Mouse (Mus musculus) heart, embryonic 11.5 days (tissue): ENCODE measurements around the gene Mfap4. TPM values are rescaled to one million over a fixed set of nuclear protein-coding genes. Genes with fewer than 3 reads are reported as not detected.

Experiments
- polyA plus RNA-seq: library from polyadenylated mRNA; unstranded; fragments of >200 nt; fragmentation: Nextera tagmentation; extraction: Ambion mirVana; gene quantifications from 2 replicates; pipeline ENCODE4 v1.2.1, GENCODE M21; 2014

The Mfap4 gene
- polyA plus RNA-seq, 1 experiment from 2014 or later = 57.6 TPM

Other genes with a start within 250 kb of the Mfap4 start
- gene Aldh3a2, start 218.0 kb upstream of the Mfap4 start, polyA plus RNA-seq = 26.1 and 33.5 TPM in 2 replicates
- 0.19 TPM in 1 of 2 replicates, not detected in the other for gene Slc47a2, start 142.6 kb upstream of the Mfap4 start, polyA plus RNA-seq
- gene Slc47a1, start 107.1 kb upstream of the Mfap4 start, polyA plus RNA-seq = 20.2 and 23.7 TPM in 2 replicates
- 0.09 TPM in 1 of 2 replicates, not detected in the other for gene Rnf112, start 31.3 kb upstream of the Mfap4 start, polyA plus RNA-seq
- 22.3 and 25.8 TPM in 2 replicates for gene Mapk7, start 9.0 kb downstream of the Mfap4 start, polyA plus RNA-seq
- gene B9d1, start 19.7 kb downstream of the Mfap4 start, polyA plus RNA-seq = 13.3 and 14.5 TPM in 2 replicates
- 23.3 and 23.7 TPM in 2 replicates for gene Epn2, start 94.3 kb downstream of the Mfap4 start, polyA plus RNA-seq
- gene Grap, start 167.8 kb downstream of the Mfap4 start, polyA plus RNA-seq = 7.3 and 8.9 TPM in 2 replicates
- 1.6 and 2.0 TPM in 2 replicates for gene Fam83g, start 198.7 kb downstream of the Mfap4 start, polyA plus RNA-seq
- not detected in 2 replicates for gene Slc5a10, start 235.4 kb downstream of the Mfap4 start, polyA plus RNA-seq